Mouse (Mus musculus): ENCODE results near the gene Lmbr1l.

DNA sequence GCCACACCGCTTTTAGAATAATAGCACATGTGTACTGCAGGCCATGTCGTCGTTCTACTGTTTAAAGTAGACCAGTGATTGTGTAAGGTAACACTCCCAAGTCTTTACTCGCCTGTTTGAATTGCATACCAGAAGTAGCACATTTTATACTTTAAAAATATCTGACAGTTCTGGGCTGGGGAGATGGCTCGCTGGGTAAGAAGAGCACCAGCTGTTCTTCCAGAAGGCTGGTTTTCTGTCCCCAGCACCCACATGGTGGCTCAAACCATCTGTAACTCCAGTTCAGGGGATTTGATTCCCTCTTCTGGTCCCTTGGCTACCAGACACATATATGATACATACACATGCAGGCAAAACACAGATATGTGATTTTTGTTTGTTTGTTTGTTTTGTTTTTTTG lies 39.4 kb upstream of the Lmbr1l start:
- no peak for TF ChIP-seq CTCF (IDR thresholded peaks at IDR 0.05; ENCODE audit: low read depth, low read length)
- TF ChIP-seq POLR2A (IDR thresholded peaks at IDR 0.05; ENCODE audit: borderline replicate concordance, low read depth, low read length), result no peak
